Mouse (Mus musculus) embryonic fibroblast, embryonic 13.5 days (primary cell): ENCODE measurements around the gene Sbno2.

Experiments used
- CTCF ChIP-seq: IDR thresholded peaks from 2 replicates; pipeline ENCODE4 v1.5.1; 2011; ENCODE audit warnings: mild to moderate bottlenecking, control low read depth, low read length, moderate library complexity, borderline replicate concordance; ENCODE audit not compliant: insufficient read depth
- POLR2A ChIP-seq: IDR thresholded peaks from 2 replicates; pipeline ENCODE4 v1.6.1; 2011; ENCODE audit warnings: low read depth, mild to moderate bottlenecking, control low read depth, low read length, moderate library complexity

DNA sequence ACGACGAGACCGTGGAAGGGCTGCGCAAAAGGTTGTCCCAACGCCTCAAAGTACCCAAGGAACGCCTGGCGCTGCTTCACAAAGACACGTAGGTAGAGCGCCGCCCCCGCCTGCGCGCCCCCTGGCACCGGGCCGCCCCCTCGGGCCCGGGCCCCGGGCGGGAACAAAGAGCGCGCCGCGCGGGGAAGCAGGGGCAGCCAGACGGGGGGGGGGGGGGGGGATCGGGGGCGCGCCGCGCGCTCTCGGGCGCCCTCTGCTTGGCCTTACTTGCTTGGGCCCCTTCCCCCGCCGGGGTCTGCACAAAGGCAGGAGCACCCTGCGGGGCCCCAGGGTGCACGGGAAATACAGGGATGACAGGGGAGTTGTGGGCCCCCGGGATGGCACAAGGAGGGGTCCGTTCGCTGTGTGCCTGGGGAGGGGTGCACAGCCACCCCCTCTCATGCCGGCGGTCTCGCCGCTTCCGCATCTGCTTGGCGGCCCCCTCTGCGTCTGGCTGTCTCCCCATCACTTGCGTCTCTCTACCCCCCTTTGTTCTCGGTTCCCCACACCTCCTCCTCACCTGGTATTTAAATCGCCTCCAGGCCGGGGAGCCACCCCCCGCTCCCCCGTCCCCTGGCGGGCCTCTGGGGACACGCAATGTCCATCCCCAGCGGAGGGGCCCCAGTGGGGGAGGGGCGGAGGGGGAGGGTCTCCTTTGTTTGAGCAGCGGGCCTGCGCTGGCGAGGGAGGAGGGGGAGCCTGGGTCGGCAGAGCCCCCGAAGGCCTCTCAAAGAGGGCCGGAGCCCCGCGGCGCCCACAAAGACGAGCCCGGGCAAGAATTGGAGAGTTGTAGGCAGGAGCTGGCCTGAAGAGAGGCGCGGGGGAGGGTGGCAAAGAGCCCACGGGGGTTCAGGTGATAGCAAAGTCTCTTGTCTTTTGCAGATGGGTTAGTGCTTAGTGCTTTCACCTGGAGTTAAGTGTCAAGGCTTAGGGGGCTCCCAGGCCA is 45.1 kb upstream of the Sbno2 start:
- TF ChIP-seq POLR2A, result no peak; the same call in none of the 2 replicates
- no peak for TF ChIP-seq CTCF
